Mouse (Mus musculus): Measurements from ENCODE around the gene Ncmap.
"Not testable (repeated sequence)": the region's sequence is repeated elsewhere in the genome, so short reads cannot be mapped to it uniquely, and the experiment has no call there.

DNA sequence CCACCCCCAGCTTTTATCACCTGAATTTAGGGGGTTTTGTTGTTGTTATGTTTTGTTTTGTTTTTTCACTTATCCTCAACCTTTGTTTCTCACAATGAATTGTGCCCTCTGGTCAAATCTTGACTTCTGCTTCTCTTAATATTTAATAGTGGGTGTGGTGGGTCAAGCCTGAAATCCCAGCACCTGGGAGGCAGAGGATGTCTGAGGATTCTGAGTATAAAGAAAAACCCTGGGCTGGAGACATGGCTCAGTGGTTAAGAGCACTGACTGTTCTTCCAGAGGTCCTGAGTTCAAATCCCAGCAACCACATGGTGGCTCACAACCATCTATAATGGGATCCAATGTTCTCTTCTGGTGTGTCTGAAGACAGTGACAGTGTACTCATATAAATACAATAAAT is 43.3 kb downstream of the Ncmap start:
- not testable (repeated sequence) for TF ChIP-seq POLR2A (IDR thresholded peaks at IDR 0.05; ENCODE audit: insufficient read length, low read depth); USF1 (IDR thresholded peaks at IDR 0.05; ENCODE audit: low read depth); REST (IDR thresholded peaks at IDR 0.05; ENCODE audit: insufficient read depth, insufficient read length); MYOG (IDR thresholded peaks at IDR 0.05; ENCODE audit: control insufficient read depth in 1 of 3, insufficient read depth in 1 of 3, insufficient read length in 2 of 3, low read depth in 2 of 3); E2F4 (IDR thresholded peaks at IDR 0.05; ENCODE audit: insufficient read depth); POLR2AphosphoS2 (IDR thresholded peaks at IDR 0.05; ENCODE audit: insufficient read length, low read depth); MYOD1 (IDR thresholded peaks at IDR 0.05; ENCODE audit: control insufficient read depth in 1 of 3, insufficient read length in 2 of 3, low read depth in 2 of 3)

Measured in myocyte (in vitro differentiated cells).